Mouse (Mus musculus) ES-E14 (cell line): ENCODE results near the gene Tnfrsf25.

Experiments used
- CHD2 ChIP-seq: IDR thresholded peaks from 2 replicates; pipeline ENCODE4 v1.6.1; 2014; ENCODE audit warnings: mild to moderate bottlenecking, low read depth, low read length, inconsistent platforms
- HCFC1 ChIP-seq: IDR thresholded peaks from 2 replicates; pipeline ENCODE4 v1.6.1; 2012; ENCODE audit warnings: low read length, inconsistent platforms, borderline replicate concordance; ENCODE audit not compliant: insufficient read depth
- MAFK ChIP-seq: IDR thresholded peaks from 2 replicates; pipeline ENCODE4 v1.6.1; 2014; ENCODE audit warnings: mild to moderate bottlenecking, low read depth, low read length, inconsistent platforms; ENCODE audit not compliant: insufficient read depth
- ZC3H11A ChIP-seq: IDR thresholded peaks from 2 replicates; pipeline ENCODE4 v1.6.1; 2012; ENCODE audit warnings: low read depth, mild to moderate bottlenecking, inconsistent platforms, low read length, borderline replicate concordance
- ZNF384 ChIP-seq: IDR thresholded peaks from 2 replicates; pipeline ENCODE4 v1.6.1; 2012; ENCODE audit warnings: low read depth, low read length, inconsistent platforms

DNA sequence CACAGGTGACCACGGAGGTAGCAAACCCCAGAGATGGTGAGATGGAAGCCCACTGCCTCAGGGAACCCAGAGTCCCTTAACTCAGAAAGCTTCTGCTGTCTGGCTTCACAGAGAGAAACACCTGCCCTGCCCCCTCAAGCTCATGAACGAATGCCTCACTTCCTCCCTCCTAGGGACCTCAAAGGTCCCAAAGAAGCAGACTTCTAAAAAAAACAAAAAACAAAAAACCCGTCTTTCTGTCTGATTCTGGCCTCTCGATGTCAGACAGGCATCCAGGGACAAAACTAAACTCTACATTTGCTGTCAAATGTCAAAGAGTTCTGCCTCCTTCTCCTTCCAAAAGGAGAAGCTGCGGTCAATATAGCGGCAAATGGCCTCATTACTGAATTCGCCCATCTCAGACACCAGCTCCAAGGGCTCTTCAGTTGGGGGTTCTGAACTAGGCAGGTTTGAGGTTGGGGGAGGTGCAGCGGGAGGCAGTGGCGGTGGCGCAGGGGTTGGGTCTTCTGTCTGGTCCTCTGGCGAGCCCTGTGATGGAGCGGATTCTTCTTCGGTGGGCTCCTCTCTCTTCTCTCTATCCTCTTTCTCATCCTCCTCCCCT is 8.7 kb downstream of the Tnfrsf25 start:
- TF ChIP-seq HCFC1 (no peak), CHD2 (no peak), ZC3H11A (no peak), ZNF384 (no peak), MAFK (no peak)
